Mouse (Mus musculus) layer of hippocampus, adult 9-11 months (tissue): Measurements from ENCODE around the gene Apoc4.
A peak's percentile ranks its signal among the peaks of the same experiment; 100 is the strongest.

Experiments used
- DNase-seq: peaks from one replicate; pipeline ENCODE4 v3.0.0; 2022

Apoc4 gene

DNA sequence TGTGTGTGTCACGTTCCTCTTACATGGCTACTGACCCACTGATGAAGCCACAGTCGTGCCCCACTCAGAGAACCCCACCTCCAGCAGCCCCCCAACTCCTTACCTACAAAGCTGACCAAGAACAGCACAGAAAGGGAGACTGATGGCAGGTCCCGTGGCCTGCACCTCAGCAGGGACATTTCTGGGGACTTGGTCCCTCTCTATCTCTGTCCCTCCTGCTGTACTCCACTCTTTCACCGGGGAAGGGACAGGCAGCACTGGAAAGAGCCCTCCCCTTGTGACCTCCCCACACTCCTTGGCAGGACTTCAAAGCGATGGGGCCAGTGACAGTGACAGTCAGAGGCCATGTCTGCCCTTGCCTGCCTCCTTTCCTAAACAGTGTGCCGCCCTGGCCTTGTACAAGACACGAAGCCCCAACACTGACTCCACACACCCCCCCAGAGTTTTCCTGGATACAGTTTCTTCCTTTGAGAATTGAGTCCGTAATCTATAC, at the start of gene Apoc4, which contains the start of gene Gm44805:
TSS of gene Apoc4 (minus strand) at position 278 of the 493 bp plus-strand sequence.
TSS of gene Gm44805 (minus strand) at position 222 of the 493 bp plus-strand sequence.
- no peak for DNase-seq

DNA sequence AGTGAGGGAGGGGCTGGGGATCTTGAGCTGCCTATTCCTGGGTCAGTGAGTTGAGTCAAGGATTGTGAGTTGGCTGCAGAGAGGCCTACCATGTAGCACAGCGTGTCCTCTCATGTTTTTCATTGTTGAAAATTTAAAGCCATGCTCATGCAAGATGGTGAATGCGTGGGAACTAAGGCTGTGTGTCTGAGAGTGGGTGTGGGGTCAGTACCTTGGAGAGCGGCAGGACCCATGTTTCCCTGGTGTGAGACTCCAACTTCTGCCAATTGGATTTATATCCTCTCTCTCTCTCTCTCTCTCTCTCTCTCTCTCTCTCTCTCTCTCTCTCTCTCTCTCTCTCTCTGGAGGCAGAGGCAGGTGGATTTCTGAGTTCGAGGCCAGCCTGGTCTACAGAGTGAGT, 45.3 kb upstream of the Apoc4 start:
- DNase-seq, result no peak

DNA sequence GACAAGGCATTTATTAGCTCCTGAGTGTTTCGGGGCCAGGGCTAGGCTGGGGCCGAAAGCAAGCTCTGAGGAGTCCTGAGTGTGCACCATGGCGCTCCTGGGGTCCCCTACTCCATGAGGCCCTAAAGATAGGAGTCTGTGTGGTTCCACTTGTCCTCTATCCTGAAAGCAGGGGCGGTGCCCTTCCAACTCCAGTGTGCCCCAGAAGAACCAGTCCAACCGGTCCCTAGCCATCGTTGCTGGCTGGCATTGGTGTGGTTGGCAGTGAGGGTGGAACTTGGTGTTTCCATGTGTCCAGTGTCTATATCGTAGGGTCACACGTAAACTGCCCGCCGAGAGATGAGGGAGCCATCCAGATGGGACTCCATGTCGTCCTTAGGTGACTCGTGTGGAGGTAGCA, 42.9 kb upstream of the Apoc4 start:
- no peak for DNase-seq

DNA sequence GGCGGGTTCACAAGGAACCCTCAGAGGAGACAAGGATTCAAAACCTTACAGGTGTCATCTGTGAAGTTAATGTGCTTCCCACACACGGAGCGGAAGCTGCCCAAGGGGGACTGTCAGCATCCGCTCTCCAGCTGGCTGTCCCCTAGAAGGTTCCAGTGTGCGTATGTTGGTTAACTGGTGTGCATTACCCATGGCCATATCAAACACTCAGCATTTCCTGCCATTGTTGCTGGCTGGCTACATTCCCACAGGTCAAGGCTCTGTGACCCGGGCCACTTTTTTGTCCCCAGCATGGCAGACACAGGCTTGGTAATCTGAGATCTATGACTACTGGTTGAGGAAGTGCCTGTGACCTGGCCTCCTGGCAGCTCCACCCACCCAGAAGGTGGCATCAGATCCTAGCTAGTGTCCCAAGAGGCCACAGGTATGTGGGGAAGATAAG, 41.5 kb upstream of the Apoc4 start:
- DNase-seq, result no peak

DNA sequence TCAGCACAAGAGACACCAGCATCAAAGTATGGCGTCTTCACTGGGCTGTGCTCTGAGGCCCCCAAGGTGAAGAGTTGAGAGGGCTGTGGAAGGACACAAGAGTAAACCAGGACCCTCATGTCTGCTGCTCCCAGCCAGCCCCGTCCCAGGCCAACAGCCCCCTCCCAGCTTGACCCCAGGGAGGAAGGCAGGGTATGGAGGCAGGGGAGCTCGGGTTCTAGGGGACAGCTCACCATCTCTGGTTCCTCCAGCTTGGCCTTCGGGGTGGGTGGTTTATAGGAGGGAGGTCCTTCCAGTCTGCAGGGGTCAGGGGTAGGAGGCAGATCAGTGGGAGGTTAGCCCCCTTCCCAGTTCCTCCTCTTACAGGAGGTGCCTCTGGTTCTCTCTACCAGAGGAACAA, 37.9 kb upstream of the Apoc4 start:
- DNase-seq, result no peak

DNA sequence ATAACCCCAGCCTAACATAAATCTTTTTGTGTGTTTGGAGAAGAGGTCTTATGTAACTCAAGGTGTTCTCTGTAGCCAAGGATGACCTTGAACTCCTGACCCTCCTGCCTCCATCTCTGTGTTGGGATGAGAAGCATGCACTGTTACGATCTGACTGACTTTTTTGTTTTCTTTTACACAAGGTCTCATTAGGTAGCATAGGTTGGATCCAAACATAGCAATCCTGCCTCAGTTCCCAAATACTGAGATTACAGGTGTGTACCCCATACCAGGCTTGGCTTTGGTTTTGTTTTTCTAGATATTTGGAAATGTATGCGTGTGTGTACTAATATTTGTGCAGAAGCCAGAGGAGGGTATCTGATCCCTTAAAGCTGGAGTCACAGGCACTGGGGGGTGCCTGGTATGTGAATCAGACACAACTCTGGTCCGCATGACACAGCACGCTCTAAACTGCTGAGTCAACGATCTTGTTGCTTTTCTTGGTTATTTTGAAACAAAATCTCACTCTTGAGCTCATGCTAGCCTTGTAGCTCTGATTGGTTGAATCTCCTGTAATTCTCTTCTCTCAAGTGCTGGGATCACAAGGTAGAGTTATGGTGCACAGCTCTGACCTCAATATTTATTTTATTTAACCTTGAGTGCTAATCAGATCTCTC, 37.1 kb upstream of the Apoc4 start:
- no peak for DNase-seq

GRCm38 (mm10) chr7:19717346-19717745, 36.1 kb upstream of the Apoc4 start:
- no peak for DNase-seq

GRCm38 (mm10) chr7:19716822-19717221, 35.5 kb upstream of the Apoc4 start:
- DNase-seq, result no peak

GRCm38 (mm10) chr7:19716055-19716682, 34.9 kb upstream of the Apoc4 start:
- DNase-seq, result no peak

- DNase-seq, result peak; percentile 100
Observed at GRCm38 (mm10) chr7:19715239-19716054, 34.2 kb upstream of the Apoc4 start, which contains the start of gene Tomm40. Tomm40 (minus strand) TSS chr7:19715438.

GRCm38 (mm10) chr7:19714836-19715235, 33.6 kb upstream of the Apoc4 start:
- no peak for DNase-seq

GRCm38 (mm10) chr7:19713598-19713997, 32.3 kb upstream of the Apoc4 start:
- no peak for DNase-seq

DNA sequence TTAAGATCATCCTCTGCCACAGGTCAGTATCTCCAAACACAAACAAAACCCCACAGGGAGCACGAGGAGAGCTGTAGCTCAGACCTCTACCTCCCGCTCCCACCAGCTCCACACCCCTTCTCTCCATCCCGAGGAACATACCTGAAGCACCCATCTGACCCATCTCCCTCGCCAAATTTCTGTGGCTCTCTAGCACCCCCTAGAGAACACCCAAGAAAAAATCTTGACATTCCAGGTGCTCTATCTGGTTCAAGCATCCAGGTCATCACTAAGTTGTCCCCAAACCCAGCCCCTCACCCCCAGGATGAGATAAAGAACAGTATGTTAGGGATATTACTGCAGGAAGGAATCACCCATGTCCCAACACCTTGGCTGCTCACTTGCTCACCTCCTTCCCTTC, 31.9 kb upstream of the Apoc4 start:
- no peak for DNase-seq

DNA sequence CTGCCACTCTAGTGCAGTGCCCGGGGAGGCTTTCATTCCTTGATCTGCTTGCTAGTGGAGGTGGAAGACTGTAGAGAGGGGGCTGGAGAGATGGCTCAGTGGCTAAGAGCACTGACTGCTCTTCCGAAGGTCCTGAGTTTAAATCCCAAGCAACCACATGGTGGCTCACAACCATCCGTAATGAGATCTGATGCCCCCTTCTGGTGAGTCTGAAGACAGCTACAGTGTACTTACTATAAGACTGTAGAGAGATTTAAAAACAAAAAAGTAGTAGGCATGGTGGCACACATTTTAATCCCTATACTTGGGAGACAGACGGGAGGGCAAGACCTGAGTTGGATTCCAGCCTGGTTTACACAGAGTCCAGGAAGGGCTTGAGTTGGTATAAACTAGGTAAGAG, 31.1 kb upstream of the Apoc4 start:
- DNase-seq, result no peak

- no peak for DNase-seq
Observed at GRCm38 (mm10) chr7:19710650-19711049, 29.4 kb upstream of the Apoc4 start.

DNA sequence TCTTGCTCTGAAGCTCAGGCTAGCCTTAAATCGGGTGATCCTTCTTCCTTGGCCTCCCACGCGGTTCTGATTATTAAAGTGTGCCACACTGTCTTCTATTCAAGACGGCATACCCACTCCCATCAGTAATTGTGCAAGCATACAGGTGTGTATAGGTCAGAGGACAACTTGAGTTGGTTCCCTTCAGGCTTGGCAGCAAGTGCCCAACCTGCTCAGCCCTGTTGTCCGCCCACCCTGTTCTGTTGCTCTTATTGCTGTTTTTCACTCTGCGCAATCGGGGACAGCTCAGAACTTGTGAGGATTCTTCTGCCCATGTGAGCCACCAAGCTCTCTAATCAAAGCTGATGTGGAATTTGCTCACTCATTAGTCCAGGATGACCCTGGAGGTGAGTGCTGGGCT, 24.0 kb upstream of the Apoc4 start:
- DNase-seq, result no peak

- DNase-seq, result no peak
Observed at GRCm38 (mm10) chr7:19704475-19704874, 23.2 kb upstream of the Apoc4 start.

DNA sequence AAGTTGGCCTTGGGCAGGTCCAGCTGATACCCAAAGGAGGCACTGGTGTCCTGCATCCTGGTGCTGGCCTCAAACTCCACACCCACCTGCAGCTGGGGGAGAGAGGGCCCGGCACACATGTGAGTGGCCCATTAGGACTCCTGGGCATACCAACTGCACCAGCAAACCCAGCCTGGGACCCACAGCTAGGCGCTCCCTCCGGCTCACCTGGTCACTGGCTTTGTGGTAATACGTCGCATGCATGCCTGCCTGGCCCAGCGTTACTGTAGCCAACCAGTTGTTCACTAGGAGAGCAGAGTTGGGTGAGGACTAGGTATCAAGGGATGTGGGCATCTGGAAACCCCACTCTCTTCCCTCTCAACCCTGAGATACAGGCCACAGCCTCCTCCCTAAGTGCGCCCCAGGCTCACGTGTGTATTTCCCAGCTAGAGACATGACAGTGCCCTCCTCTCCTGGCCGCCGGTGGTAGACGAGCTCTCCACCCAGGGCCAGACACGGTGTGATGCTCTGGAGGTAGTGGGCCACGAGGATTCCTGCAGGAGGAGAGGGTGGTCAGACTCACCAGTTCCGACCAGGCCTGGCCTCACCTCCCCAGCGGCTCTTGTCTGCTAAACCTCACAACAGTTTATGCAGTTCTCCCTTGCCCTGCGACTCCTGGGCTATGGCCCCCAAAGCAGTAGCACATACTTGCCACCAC, 21.7 kb upstream of the Apoc4 start:
- no peak for DNase-seq

DNA sequence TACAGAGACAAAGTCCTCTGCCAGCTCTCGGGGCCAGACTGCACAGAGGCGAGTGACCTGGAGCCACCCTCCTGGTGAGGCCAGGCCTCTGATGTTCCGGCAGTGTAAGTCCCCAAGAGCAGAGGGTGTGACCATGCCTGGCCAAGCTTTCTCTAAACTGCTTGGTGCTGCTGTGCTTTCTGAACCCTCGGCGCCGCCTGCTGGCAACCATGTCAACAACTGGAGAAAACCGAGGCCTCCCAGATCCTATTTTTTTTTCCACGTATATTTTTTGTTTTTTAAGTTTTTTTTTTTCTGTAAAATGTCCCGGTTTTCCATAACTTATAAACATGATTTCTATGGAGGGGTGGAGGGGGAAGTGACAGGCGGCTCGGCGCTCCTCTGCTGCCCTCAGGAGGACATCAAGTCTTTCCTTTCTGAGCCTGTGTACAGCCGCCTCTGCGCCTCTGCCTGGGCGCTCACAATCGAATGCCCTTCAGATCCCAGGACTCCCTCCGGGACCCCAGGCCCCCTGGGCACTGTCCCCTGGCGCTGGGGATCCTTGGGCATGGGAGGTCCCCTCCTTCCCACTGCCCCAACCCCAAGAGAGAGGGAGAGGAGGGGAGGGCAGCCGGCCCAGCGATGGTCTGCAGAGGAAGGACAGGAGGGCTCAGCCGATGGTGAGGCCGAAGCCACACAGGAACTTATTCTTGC, 19.9 kb upstream of the Apoc4 start:
- DNase-seq, result peak; percentile 71

GRCm38 (mm10) chr7:19700299-19701068, 19.2 kb upstream of the Apoc4 start:
- DNase-seq, result no peak

DNA sequence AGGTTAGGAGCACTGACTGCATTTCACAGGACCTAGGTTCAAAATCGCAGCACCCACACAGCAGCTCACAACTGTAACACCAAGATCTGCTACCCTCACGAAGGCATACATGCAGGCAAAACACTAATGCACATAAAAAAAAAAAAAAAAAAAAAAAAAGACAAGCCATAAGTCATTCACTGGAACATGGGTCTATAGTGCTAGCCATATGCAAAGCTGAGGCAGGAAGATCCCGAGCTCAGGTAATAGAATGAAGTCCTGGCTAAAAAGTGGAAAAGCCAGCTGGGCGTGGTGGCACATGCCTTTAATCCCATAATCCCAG, 18.5 kb upstream of the Apoc4 start:
- DNase-seq, result no peak
